Mouse (Mus musculus): ENCODE data around the gene Gm28434. TPM values are rescaled to one million over a fixed set of nuclear protein-coding genes. Genes with fewer than 3 reads are reported as not detected.

Gene Gm28434
- polyA plus RNA-seq (2012; ENCODE audit: low replicate concordance), result not detected in 2 replicates

GRCm38 (mm10) chr5:87969201-87969600, at the start of gene Gm28434, which contains the start of gene 2310003L06Rik:
Gm28434 (plus strand) TSS chr5:87969517.
2310003L06Rik (plus strand) TSS chr5:87969459.

GRCm38 (mm10) chr5:87925372-87925771, 43.9 kb upstream of the Gm28434 start, which contains the start of gene Csn3:
Csn3 (plus strand) TSS chr5:87925579.

GRCm38 (mm10) chr5:87979139-87979538, 9.8 kb downstream of the Gm28434 start, which contains the start of gene Cabs1:
Cabs1 (plus strand) TSS chr5:87979439.

GRCm38 (mm10) chr5:88002249-88002648, 32.9 kb downstream of the Gm28434 start, which contains the start of gene Smr3a:
Smr3a (plus strand) TSS chr5:88002549.

Other genes starting within 250 kb of the Gm28434 start
- not detected in 2 replicates for gene Csn1s2a, start 194.9 kb upstream of the Gm28434 start, polyA plus RNA-seq (2012; ENCODE audit: low replicate concordance)
- gene Csn1s2b, start 161.4 kb upstream of the Gm28434 start, polyA plus RNA-seq (2012; ENCODE audit: low replicate concordance), result not detected in 2 replicates
- gene Prr27, start 143.8 kb upstream of the Gm28434 start, polyA plus RNA-seq (2012; ENCODE audit: low replicate concordance), result not detected in 2 replicates
- gene Odam, start 84.5 kb upstream of the Gm28434 start, polyA plus RNA-seq (2012; ENCODE audit: low replicate concordance), result not detected in 2 replicates
- 0.15 TPM in 1 of 2 replicates, not detected in the other for gene Csn3, start 43.9 kb upstream of the Gm28434 start, polyA plus RNA-seq (2012; ENCODE audit: low replicate concordance)
- not detected in 2 replicates for gene 2310003L06Rik, start 58 bp upstream of the Gm28434 start, polyA plus RNA-seq (2012; ENCODE audit: low replicate concordance)
- not detected in 2 replicates for gene Cabs1, start 9.9 kb downstream of the Gm28434 start, polyA plus RNA-seq (2012; ENCODE audit: low replicate concordance)
- gene Smr3a, start 33.0 kb downstream of the Gm28434 start, polyA plus RNA-seq (2012; ENCODE audit: low replicate concordance), result not detected in 2 replicates
- not detected in 2 replicates for gene Smr2, start 117.0 kb downstream of the Gm28434 start, polyA plus RNA-seq (2012; ENCODE audit: low replicate concordance)
- not detected in 2 replicates for gene Gm11116, start 142.0 kb downstream of the Gm28434 start, polyA plus RNA-seq (2012; ENCODE audit: low replicate concordance)
- gene Gm11115, start 184.6 kb downstream of the Gm28434 start, polyA plus RNA-seq (2012; ENCODE audit: low replicate concordance), result not detected in 2 replicates

All from hematopoietic multipotent progenitor cell, adult 10-12 weeks (in vitro differentiated cells).